Mouse (Mus musculus): Measurements from ENCODE around the gene Sept9.

DNA sequence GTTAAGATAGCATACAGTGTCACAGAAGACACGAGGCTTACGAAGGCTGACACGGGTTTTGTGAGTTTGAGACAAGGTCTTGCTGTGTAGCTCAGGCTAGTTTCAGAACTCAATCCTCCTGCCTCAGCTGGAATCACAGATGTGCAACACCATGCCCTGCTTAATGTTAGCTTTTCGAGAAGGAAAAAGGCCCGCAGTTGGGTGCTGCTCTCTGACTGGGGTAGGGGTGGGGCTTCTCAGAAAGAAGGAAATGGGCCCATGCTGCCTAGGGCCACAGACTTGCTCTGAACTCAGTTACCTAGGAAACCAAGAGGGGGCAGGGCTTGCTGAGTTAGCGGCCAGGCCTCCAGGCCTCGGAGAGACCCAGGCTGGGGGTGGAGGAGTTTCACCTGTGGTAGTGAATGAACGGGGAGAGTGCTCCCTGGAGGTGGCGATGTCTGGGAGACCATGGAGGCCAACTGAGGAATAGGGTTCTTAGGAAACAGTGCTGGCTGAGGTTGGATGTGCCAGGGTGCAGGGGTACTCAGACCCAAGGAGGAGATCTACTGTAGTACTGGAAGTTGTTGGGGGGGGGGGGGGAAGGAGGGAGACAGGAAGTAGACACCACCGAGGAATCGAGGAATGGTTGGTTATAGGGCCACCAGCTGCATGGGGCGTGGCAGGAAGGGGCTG lies 126.1 kb downstream of the Sept9 start:
- TF ChIP-seq USF1 (IDR thresholded peaks at IDR 0.05; ENCODE audit: low read depth) = no peak
- no peak for TF ChIP-seq POLR2A (IDR thresholded peaks at IDR 0.05; ENCODE audit: insufficient read length, low read depth)
- no peak for TF ChIP-seq MAX (IDR thresholded peaks at IDR 0.05; ENCODE audit: low read depth)
- TF ChIP-seq E2F4 (IDR thresholded peaks at IDR 0.05; ENCODE audit: insufficient read depth) = no peak
- TF ChIP-seq TCF12 (IDR thresholded peaks at IDR 0.05; ENCODE audit: insufficient read depth, poor library complexity, severe bottlenecking) = no peak
- no peak for TF ChIP-seq POLR2AphosphoS2 (IDR thresholded peaks at IDR 0.05; ENCODE audit: insufficient read length, low read depth)
- no peak for TF ChIP-seq REST (IDR thresholded peaks at IDR 0.05; ENCODE audit: insufficient read depth, insufficient read length)
- TF ChIP-seq TCF3 (IDR thresholded peaks at IDR 0.05; ENCODE audit: insufficient read length, low read depth) = no peak
